Mouse (Mus musculus): Measurements from ENCODE around the gene Pgs1. TPM values are rescaled to one million over a fixed set of nuclear protein-coding genes. Genes with fewer than 3 reads are reported as not detected.

The Pgs1 gene
- polyA plus RNA-seq, 1 experiment = 50.6 TPM

GRCm38 (mm10) chr11:117974327-117975125 lies 11.6 kb upstream of the Pgs1 start:
- WGBS = 35% methylated on average over 14 of the region's 14 CpGs
- no peak for DNase-seq (ENCODE audit: low read depth, low spot score)

- DNase-seq (ENCODE audit: low read depth, low spot score) = no peak
- 81% methylated on average over 18 of the region's 18 CpGs for WGBS
Measured at GRCm38 (mm10) chr11:117975211-117975967, 10.7 kb upstream of the Pgs1 start.

DNA sequence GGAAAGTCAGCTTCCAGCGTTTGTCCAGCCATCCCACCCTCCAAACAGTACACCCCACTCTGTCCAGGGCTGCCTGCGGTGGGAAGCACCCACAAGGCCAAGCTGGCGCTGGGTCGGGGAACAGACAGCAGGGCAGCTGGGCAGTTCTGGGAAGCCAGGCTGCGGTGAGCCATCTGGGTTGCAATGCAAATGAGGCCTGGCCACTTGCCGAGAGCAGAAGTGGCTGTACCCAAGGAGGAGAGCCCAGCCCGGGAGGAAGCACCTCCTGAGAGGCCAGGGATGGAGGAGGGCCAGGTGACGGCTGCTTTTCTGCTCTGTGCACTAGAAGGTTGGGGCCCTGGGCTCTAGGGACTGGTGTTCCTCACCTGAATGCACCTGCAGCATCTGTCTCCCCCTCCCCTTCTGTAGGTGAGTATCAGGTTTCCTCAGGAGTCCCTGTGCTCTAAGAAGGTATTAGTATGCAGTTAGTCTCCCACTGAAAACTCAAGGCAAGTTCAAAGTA lies 10.0 kb upstream of the Pgs1 start:
- DNase-seq (ENCODE audit: low read depth, low spot score) = no peak
- WGBS = 50% methylated on average over 8 of the region's 8 CpGs

DNA sequence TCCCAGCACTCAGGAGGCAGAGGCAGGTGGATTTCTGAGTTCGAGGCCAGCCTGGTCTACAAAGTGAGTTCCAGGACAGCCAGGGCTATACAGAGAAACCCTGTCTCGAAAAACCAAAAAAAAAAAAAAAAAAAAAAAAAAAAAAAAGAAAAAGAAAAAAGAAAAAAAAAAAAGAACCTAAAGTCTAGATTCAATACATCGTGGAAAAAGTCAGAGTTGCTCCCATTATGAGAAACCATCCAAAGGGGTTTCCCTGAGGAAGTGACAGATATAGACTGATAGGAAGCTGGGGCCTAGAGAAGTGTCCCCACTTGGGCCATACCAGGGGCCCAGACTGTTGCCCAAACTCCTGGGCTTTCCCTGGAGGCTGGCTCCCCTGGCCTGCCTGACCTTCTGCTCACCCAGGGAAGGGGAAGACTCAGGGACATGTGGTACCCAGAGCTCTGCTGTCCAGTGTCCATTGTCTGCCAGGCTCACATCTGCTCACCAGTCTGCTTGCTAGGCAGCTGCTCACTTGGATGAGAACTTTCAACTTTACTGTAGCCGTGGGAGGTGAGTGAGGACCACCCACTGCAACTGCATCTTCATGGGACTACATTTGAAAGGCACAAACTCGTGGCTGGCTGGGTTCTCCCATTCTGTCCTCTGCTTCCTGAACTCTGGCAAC lies 8.3 kb upstream of the Pgs1 start:
- 73% methylated on average over 5 of the region's 5 CpGs for WGBS
- DNase-seq (ENCODE audit: low read depth, low spot score) = no peak

- DNase-seq (ENCODE audit: low read depth, low spot score) = no peak
- WGBS = 67% methylated on average over 7 of the region's 7 CpGs
Measured at GRCm38 (mm10) chr11:117979388-117979787, 6.7 kb upstream of the Pgs1 start.

- no peak for DNase-seq (ENCODE audit: low read depth, low spot score)
- 73% methylated on average over 5 of the region's 5 CpGs for WGBS
Measured at GRCm38 (mm10) chr11:117982426-117982825, 3.7 kb upstream of the Pgs1 start.

GRCm38 (mm10) chr11:117983770-117984169 lies 2.3 kb upstream of the Pgs1 start:
- 46% methylated on average over 7 of the region's 7 CpGs for WGBS
- no peak for DNase-seq (ENCODE audit: low read depth, low spot score)

- no peak for DNase-seq (ENCODE audit: low read depth, low spot score)
- WGBS = under 1% methylated on average over 32 of the region's 32 CpGs
Measured at GRCm38 (mm10) chr11:117987032-117987451, 950 bp downstream of the Pgs1 start.

DNA sequence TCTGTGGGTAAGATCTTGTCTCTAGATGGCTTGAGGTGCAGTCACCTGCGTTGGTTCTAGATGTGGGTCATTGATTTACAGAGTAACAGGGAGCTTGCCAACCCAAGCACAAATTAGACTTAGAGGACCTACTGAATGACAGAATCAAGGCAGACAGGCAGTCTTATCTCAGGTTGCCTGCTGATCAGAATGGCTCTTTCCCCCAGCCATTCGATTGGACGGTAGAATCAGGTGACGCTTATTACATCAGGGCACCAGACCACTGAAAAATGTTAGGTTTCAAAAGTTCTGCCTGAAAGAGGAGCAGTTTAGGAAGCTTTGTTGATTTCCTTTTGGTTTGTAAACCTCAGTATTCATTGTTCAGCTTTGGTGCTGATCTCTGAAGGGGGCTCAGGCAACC lies 1.9 kb downstream of the Pgs1 start:
- DNase-seq (ENCODE audit: low read depth, low spot score) = no peak
- 38% methylated on average over 4 of the region's 4 CpGs for WGBS

GRCm38 (mm10) chr11:117989241-117989640 lies 3.1 kb downstream of the Pgs1 start:
- WGBS = 86% methylated on average over 4 of the region's 4 CpGs
- no peak for DNase-seq (ENCODE audit: low read depth, low spot score)

DNA sequence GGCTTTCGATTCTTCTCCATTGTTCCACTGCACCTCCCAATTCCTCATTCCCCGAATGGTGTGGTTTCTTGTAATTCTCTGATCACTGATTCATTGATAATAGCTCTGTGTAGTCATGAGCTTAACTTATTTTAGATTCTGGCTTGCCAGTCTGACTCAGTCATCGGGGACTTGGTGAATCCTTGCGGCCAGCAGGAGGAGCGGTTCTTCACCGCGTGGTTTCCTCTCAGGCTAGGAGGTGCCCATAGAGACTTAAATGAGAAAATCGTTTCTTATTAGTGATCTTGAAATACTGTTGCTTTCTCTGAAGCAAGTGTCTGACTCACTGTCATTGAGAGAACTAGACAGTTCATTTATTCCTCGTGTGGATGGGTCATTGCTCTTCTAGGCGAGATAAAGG lies 3.8 kb downstream of the Pgs1 start:
- WGBS = 30% methylated on average over 10 of the region's 10 CpGs
- no peak for DNase-seq (ENCODE audit: low read depth, low spot score)

- no peak for DNase-seq (ENCODE audit: low read depth, low spot score)
- WGBS = 67% methylated on average over 9 of the region's 9 CpGs
Measured at GRCm38 (mm10) chr11:117991502-117992470, 5.7 kb downstream of the Pgs1 start.

DNA sequence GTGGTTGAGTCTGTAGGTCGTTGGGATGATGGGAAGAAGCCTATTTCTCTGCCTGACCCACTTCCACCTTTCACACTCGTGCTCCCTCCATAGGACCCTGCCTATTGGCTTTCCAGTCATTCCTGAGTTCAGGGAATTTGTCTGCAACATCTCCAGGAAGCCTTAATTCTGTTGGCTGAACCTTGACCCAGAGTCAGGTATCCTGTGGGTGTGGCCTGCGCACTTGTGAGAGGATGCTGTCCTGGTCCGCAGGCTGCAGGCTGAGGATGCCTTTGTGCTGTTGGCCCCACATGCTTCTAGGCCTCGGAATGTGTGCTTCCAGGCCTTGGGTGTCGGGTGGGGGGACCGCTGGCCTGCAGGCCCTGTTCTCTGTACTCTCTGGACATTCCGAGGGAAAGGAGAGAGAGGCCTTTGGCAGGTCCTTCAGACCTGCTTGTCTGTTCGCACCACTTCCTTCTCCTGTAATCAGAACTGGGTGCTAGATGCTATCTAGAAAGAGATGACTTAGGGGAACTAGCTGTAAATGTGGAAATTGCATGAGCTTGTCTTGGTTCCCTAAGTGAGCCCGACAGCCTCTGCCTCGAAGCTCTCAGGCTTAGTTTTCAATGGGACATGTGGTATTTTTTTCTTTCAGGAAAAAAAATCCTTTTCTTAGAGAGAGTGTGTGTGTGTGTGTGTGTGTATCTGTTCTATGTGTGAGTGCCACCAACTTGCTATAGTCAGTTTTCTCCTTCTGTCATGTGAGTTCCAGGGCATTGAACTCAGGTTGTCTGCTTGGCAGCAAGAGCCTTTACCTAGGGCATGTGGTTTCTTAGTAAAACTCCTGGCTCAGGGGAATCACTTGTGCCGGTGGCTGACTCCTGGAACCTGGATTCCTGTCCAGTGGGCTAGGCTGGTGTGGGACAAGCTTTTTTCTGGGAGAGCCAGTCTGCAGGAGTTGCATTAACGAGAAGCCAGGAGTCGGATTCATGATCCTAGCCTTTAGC lies 7.4 kb downstream of the Pgs1 start:
- no peak for DNase-seq (ENCODE audit: low read depth, low spot score)
- WGBS = 55% methylated on average over 14 of the region's 14 CpGs

- WGBS = 34% methylated on average over 9 of the region's 9 CpGs
- DNase-seq (ENCODE audit: low read depth, low spot score) = no peak
Measured at GRCm38 (mm10) chr11:117994250-117995057, 8.4 kb downstream of the Pgs1 start.

- DNase-seq (ENCODE audit: low read depth, low spot score) = no peak
- 77% methylated on average over 2 of the region's 2 CpGs for WGBS
Measured at GRCm38 (mm10) chr11:117995255-117995654, 9.2 kb downstream of the Pgs1 start.

DNA sequence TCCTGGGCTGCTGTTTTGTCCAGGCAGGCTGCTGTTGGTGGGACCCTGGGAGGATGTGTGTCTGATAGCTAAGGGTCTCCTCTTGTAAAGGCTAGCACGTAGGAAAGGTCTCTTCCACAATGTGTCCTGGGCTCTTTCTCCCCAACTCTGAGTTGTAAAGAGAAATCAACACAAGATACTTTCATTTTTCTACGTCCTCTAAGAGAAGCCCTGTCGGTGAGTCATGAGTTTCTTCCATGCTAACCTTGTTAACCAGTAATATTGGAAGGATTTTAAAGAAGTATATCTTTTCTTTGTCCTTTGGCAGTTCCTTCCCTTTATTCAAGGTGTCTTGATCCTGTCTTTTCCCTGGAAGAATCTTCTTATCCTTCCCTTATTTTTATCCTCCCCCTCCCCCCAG lies 9.6 kb downstream of the Pgs1 start:
- no peak for DNase-seq (ENCODE audit: low read depth, low spot score)
- WGBS = 29% methylated on average over 3 of the region's 3 CpGs

- WGBS = 29% methylated on average over 3 of the region's 3 CpGs
- no peak for DNase-seq (ENCODE audit: low read depth, low spot score)
Measured at GRCm38 (mm10) chr11:117996066-117996465, 10.0 kb downstream of the Pgs1 start.
